Mouse (Mus musculus) G1E (cell line): Measurements from ENCODE around the gene Ckap4. TPM values are rescaled to one million over a fixed set of nuclear protein-coding genes. Genes with fewer than 3 reads are reported as not detected.
A peak's percentile ranks its signal among the peaks of the same experiment; 100 is the strongest.

Source experiments
- ATAC-seq: 2 replicates; pipeline ENCODE4 v1.8.0; 2016; ENCODE audit warnings: mild to moderate bottlenecking; ENCODE audit not compliant: insufficient number of reproducible peaks, poor library complexity, low FRiP score, severe bottlenecking; ENCODE audit errors: extremely low read depth
- DNase-seq: peaks from one replicate; pipeline ENCODE4 v3.0.0; 2012; ENCODE audit warnings: low spot score
- H3K27me3 ChIP-seq: 2 replicates; pipeline ENCODE4 v1.6.1; 2012; ENCODE audit warnings: mild to moderate bottlenecking, low read length, inconsistent platforms; ENCODE audit not compliant: insufficient read depth
- H3K36me3 ChIP-seq: replicated peaks from 2 replicates; pipeline ENCODE3; 2012; ENCODE audit warnings: mild to moderate bottlenecking, inconsistent platforms
- H3K4me1 ChIP-seq: 2 replicates; pipeline ENCODE4 v1.6.1; 2012; ENCODE audit warnings: low read depth, low read length, inconsistent platforms, mixed read lengths; ENCODE audit not compliant: insufficient read depth
- H3K4me3 ChIP-seq: 2 replicates; pipeline ENCODE4 v1.5.1; 2012; ENCODE audit warnings: low read depth, mild to moderate bottlenecking, inconsistent platforms, low read length, moderate library complexity, mixed read lengths
- H3K9me3 ChIP-seq: replicated peaks from 2 replicates; pipeline ENCODE4 v1.6.1; 2012; ENCODE audit warnings: inconsistent platforms
- CTCF ChIP-seq: IDR thresholded peaks from 2 replicates; pipeline ENCODE4 v1.5.1; 2012; ENCODE audit warnings: low read depth, low read length, inconsistent platforms, mixed read lengths
- GATA1 ChIP-seq: IDR thresholded peaks from 2 replicates; pipeline ENCODE4 v1.6.1; 2012; ENCODE audit warnings: borderline replicate concordance, low read length, inconsistent platforms, mixed read lengths
- GATA2 ChIP-seq: IDR thresholded peaks from 2 replicates; pipeline ENCODE4 v1.6.1; 2012; ENCODE audit warnings: low read depth, low read length, inconsistent platforms, borderline replicate concordance
- POLR2AphosphoS5 ChIP-seq: IDR thresholded peaks from 2 replicates; pipeline ENCODE4 v1.6.1; 2012; ENCODE audit warnings: low read depth, low read length, inconsistent platforms; ENCODE audit not compliant: insufficient replicate concordance
- TAL1 ChIP-seq: conservative IDR thresholded peaks from 2 replicates; pipeline ENCODE4 v1.6.1; 2012; ENCODE audit warnings: low read depth, low read length, inconsistent platforms, mixed read lengths
- polyA plus RNA-seq: library from polyadenylated mRNA; stranded (reverse); fragments of >175 nt; gene quantifications from 2 replicates; pipeline ENCODE4 v1.2.3, GENCODE M21; 2012
- total RNA-seq, 2 experiments: library from RNA; stranded (forward) in 1 of 2; stranded (reverse) in 1 of 2; fragments of 200-1000 nt in 1 of 2; fragments of >200 nt in 1 of 2; fragmentation: Nextera tagmentation in 1 of 2; gene quantifications; 2 replicates each; pipeline ENCODE4 v1.2.3; 2014 to 2017

Gene Ckap4
- total and polyA plus RNA-seq, 3 experiments: 0.02 to 5.3 TPM; not detected in 1

GRCm38 (mm10) chr10:84562121-84562520 lies 28.3 kb upstream of the Ckap4 start:
- TF ChIP-seq GATA1 (no peak), TAL1 (no peak), POLR2AphosphoS5 (no peak), GATA2 (no peak)
- Histone ChIP-seq H3K9me3 (peaks cover 11% of the 10 kb centered on the region), H3K4me1 (no peaks in the 10 kb centered on the region; the same call in 1 of the 2 replicates), H3K36me3 (no peaks in the 10 kb centered on the region), H3K27me3 (peaks cover 28% of the 10 kb centered on the region), H3K4me3 (no peak overlapping the region)
- ATAC-seq (no peak), DNase-seq (no peak)

GRCm38 (mm10) chr10:84559986-84560385 lies 26.1 kb upstream of the Ckap4 start:
- H3K4me1 ChIP-seq: no peaks in the 10 kb centered on the region; the same call in 1 of the 2 replicates
- no peak for TF ChIP-seq POLR2AphosphoS5
- TF ChIP-seq GATA2: no peak
- TF ChIP-seq GATA1: no peak
- TF ChIP-seq TAL1: no peak
- no peak for TF ChIP-seq CTCF
- H3K4me3 ChIP-seq: no peak overlapping the region
- H3K27me3 ChIP-seq: peaks cover 25% of the 10 kb centered on the region
- no peak for ATAC-seq
- peaks cover 11% of the 10 kb centered on the region for H3K9me3 ChIP-seq
- H3K36me3 ChIP-seq: no peaks in the 10 kb centered on the region
- no peak for DNase-seq

- ATAC-seq: no peak
- Histone ChIP-seq H3K4me1 (peaks cover 7% of the 10 kb centered on the region), H3K9me3 (peaks cover 11% of the 10 kb centered on the region), H3K27me3 (peaks cover 21% of the 10 kb centered on the region), H3K36me3 (no peaks in the 10 kb centered on the region), H3K4me3 (no peak overlapping the region)
- DNase-seq: no peak
- TF ChIP-seq CTCF (peak; percentile 63), GATA1 (no peak)
Observed at GRCm38 (mm10) chr10:84558511-84558910, 24.6 kb upstream of the Ckap4 start.

- no peak for TF ChIP-seq POLR2AphosphoS5
- DNase-seq: no peak
- ATAC-seq: no peak
- H3K4me1 ChIP-seq: peaks cover 14% of the 10 kb centered on the region
- H3K9me3 ChIP-seq: peaks cover 11% of the 10 kb centered on the region
- peaks cover 17% of the 10 kb centered on the region; the same call in 1 of the 2 replicates for H3K27me3 ChIP-seq
- H3K36me3 ChIP-seq: no peaks in the 10 kb centered on the region
- H3K4me3 ChIP-seq: no peak overlapping the region
Observed at GRCm38 (mm10) chr10:84556120-84556519, 22.3 kb upstream of the Ckap4 start.

GRCm38 (mm10) chr10:84554291-84555009 lies 20.6 kb upstream of the Ckap4 start:
- ATAC-seq: no peak

GRCm38 (mm10) chr10:84552477-84552876 lies 18.6 kb upstream of the Ckap4 start:
- H3K36me3 ChIP-seq: no peaks in the 10 kb centered on the region
- ATAC-seq (no peak), DNase-seq (no peak)
- TF ChIP-seq GATA1 (no peak), POLR2AphosphoS5 (no peak), GATA2 (no peak), CTCF (no peak), TAL1 (no peak)
- no peak overlapping the region for H3K4me3 ChIP-seq
- no peaks in the 10 kb centered on the region for H3K9me3 ChIP-seq
- peaks cover 38% of the 10 kb centered on the region for H3K4me1 ChIP-seq
- H3K27me3 ChIP-seq: peaks cover 22% of the 10 kb centered on the region

More at GRCm38 (mm10) chr10:84554291-84555009, 20.6 kb upstream of the Ckap4 start:
- peaks cover 22% of the 10 kb centered on the region for H3K4me1 ChIP-seq
- 0 out of 2 replicates have a peak, but pooled peaks cover 6% of the 10 kb centered on the region for H3K27me3 ChIP-seq
- H3K36me3 ChIP-seq: no peaks in the 10 kb centered on the region
- no peak overlapping the region for H3K4me3 ChIP-seq
- peaks cover 11% of the 10 kb centered on the region for H3K9me3 ChIP-seq
- no peak for TF ChIP-seq TAL1
- TF ChIP-seq GATA2: no peak
- TF ChIP-seq CTCF: no peak
- TF ChIP-seq POLR2AphosphoS5: no peak
- no peak for TF ChIP-seq GATA1
- DNase-seq: no peak

- no peak for DNase-seq
- Histone ChIP-seq H3K9me3 (no peaks in the 10 kb centered on the region), H3K36me3 (no peaks in the 10 kb centered on the region), H3K4me1 (peaks cover 38% of the 10 kb centered on the region), H3K27me3 (peaks cover 22% of the 10 kb centered on the region), H3K4me3 (no peak overlapping the region)
- TF ChIP-seq GATA2 (no peak), TAL1 (no peak), POLR2AphosphoS5 (no peak)
- ATAC-seq: no peak
Observed at GRCm38 (mm10) chr10:84551846-84552245, 18.0 kb upstream of the Ckap4 start.
